Mouse (Mus musculus) heart, adult 2 months (tissue): ENCODE measurements at regions not wholly inside any gene's neighbourhood (a gene's known extent, or its start where the extent isn't known, plus 50 kb on each side); places are given as distances from the start of the nearest gene placed in this dataset.

Experiments
- DNase-seq, 2 experiments: peaks; one replicate each; pipeline ENCODE4 v3.0.0; 2021
- H3K27ac ChIP-seq: fragments of 200-600 bp; 2 replicates; pipeline ENCODE4 v1.8.1; 2022
- H3K27me3 ChIP-seq: fragments of 200-500 bp; 2 replicates; pipeline ENCODE4 v1.6.1; 2012; ENCODE audit warnings: mild to moderate bottlenecking, low read length, inconsistent platforms, mixed read lengths; ENCODE audit not compliant: control insufficient read depth, insufficient read depth
- H3K36me3 ChIP-seq: fragments of 200-500 bp; 2 replicates; pipeline ENCODE4 v1.6.1; 2012; ENCODE audit warnings: low read length, inconsistent platforms; ENCODE audit not compliant: control insufficient read depth, insufficient read depth
- H3K4me1 ChIP-seq: fragments of 200-500 bp; 2 replicates; pipeline ENCODE4 v1.6.1; 2011; ENCODE audit warnings: low read length; ENCODE audit not compliant: control insufficient read depth, insufficient read depth
- H3K4me3 ChIP-seq: fragments of 200-600 bp; 2 replicates; pipeline ENCODE4 v1.8.1; 2022
- H3K79me2 ChIP-seq: fragments of 200-500 bp; replicated peaks from 2 replicates; pipeline ENCODE4 v1.6.1; 2012; ENCODE audit warnings: mild to moderate bottlenecking, inconsistent platforms, low read length, moderate library complexity, mixed read lengths; ENCODE audit not compliant: control insufficient read depth, insufficient read depth
- H3K9ac ChIP-seq: fragments of 200-500 bp; 2 replicates; pipeline ENCODE4 v1.6.1; 2012; ENCODE audit warnings: low read depth, mild to moderate bottlenecking, control low read depth, inconsistent platforms, low read length, mixed read lengths
- CTCF ChIP-seq: fragments of 200-600 bp; IDR thresholded peaks from 2 replicates; pipeline ENCODE4 v1.8.1; 2022; ENCODE audit warnings: antibody characterized with exemption, mild to moderate bottlenecking, moderate library complexity
- EP300 ChIP-seq: fragments of 200-500 bp; IDR thresholded peaks from 2 replicates; pipeline ENCODE4 v1.6.1; 2011; ENCODE audit warnings: low read depth, low read length, control low read depth; ENCODE audit not compliant: insufficient read depth
- POLR2A ChIP-seq: fragments of 200-500 bp; IDR thresholded peaks from 2 replicates; pipeline ENCODE4 v1.6.1; 2011; ENCODE audit warnings: mild to moderate bottlenecking, low read depth, low read length, control low read depth; ENCODE audit not compliant: insufficient read depth
- WGBS: fragments of 180-500 bp; shearing (Covaris S2); methylation state at CpG from one replicate; pipeline ENCODE4 v1.1.7; 2018; 5-methylcytosine and 5-hydroxymethylcytosine counted together
- intact Hi-C: fragments of 180-260 bp; cut with DNase I; formaldehyde crosslinking; loops from one replicate; pipeline ENCODE4 v1.15.1; 2025

GRCm38 (mm10) chr8:10747150-10747549 is 261.1 kb downstream of the Irs2 start:
- Histone ChIP-seq H3K27ac (no peak overlapping the region), H3K79me2 (no peaks in the 10 kb centered on the region), H3K36me3 (no peaks in the 10 kb centered on the region), H3K9ac (no peak overlapping the region), H3K4me1 (no peaks in the 10 kb centered on the region), H3K27me3 (no peaks in the 10 kb centered on the region), H3K4me3 (no peak overlapping the region)
- no peak for TF ChIP-seq EP300
- TF ChIP-seq POLR2A: no peak
- no peak for TF ChIP-seq CTCF
- 77% methylated on average over 2 of the region's 2 CpGs for WGBS
- DNase-seq: no peak
- intact Hi-C loops: no loop called here

- WGBS: 84% methylated on average over 6 of the region's 6 CpGs
- Histone ChIP-seq H3K36me3 (no peaks in the 10 kb centered on the region), H3K27me3 (no peaks in the 10 kb centered on the region), H3K9ac (no peak overlapping the region), H3K79me2 (no peaks in the 10 kb centered on the region), H3K4me1 (no peaks in the 10 kb centered on the region), H3K27ac (no peak overlapping the region), H3K4me3 (no peak overlapping the region)
- TF ChIP-seq CTCF (no peak), POLR2A (no peak), EP300 (no peak)
- no peak for DNase-seq
- intact Hi-C loops: no loop called here
Observed at GRCm38 (mm10) chr8:10743241-10743640, 265.0 kb downstream of the Irs2 start.

- H3K27me3 ChIP-seq: no peaks in the 10 kb centered on the region
- DNase-seq: no peak
- H3K4me3 ChIP-seq: no peak overlapping the region
- no peaks in the 10 kb centered on the region for H3K79me2 ChIP-seq
- no peaks in the 10 kb centered on the region for H3K36me3 ChIP-seq
- intact Hi-C loops: no loop called here
- H3K9ac ChIP-seq: no peak overlapping the region
- no peak overlapping the region for H3K27ac ChIP-seq
- H3K4me1 ChIP-seq: no peaks in the 10 kb centered on the region
- no peak for TF ChIP-seq CTCF
- TF ChIP-seq EP300: no peak
- WGBS: 94% methylated on average over 3 of the region's 3 CpGs
Observed at GRCm38 (mm10) chr8:10740837-10741236, 267.4 kb downstream of the Irs2 start.

- Histone ChIP-seq H3K9ac (no peak overlapping the region), H3K4me1 (no peaks in the 10 kb centered on the region), H3K27me3 (no peaks in the 10 kb centered on the region), H3K36me3 (no peaks in the 10 kb centered on the region), H3K79me2 (no peaks in the 10 kb centered on the region), H3K27ac (no peak overlapping the region), H3K4me3 (no peak overlapping the region)
- DNase-seq: no peak
- TF ChIP-seq POLR2A: no peak
- TF ChIP-seq CTCF: no peak
- no peak for TF ChIP-seq EP300
- intact Hi-C loops: no loop called here
- WGBS: 62% methylated on average over 11 of the region's 11 CpGs
Observed at GRCm38 (mm10) chr8:10738486-10739081, 269.7 kb downstream of the Irs2 start.

GRCm38 (mm10) chr8:10734746-10735145 is 273.5 kb downstream of the Irs2 start:
- Histone ChIP-seq H3K27ac (no peak overlapping the region), H3K4me3 (no peak overlapping the region), H3K79me2 (no peaks in the 10 kb centered on the region), H3K4me1 (no peaks in the 10 kb centered on the region), H3K9ac (no peak overlapping the region), H3K36me3 (no peaks in the 10 kb centered on the region), H3K27me3 (no peaks in the 10 kb centered on the region)
- 60% methylated on average over 4 of the region's 4 CpGs for WGBS
- TF ChIP-seq EP300: no peak
- no peak for TF ChIP-seq POLR2A
- no peak for TF ChIP-seq CTCF
- DNase-seq: no peak
- intact Hi-C loops: no loop called here

GRCm38 (mm10) chr8:10723332-10723731 is 284.9 kb downstream of the Irs2 start:
- no peak overlapping the region for H3K9ac ChIP-seq
- H3K27me3 ChIP-seq: no peaks in the 10 kb centered on the region
- no peak for DNase-seq
- intact Hi-C loops: no loop called here
- no peak overlapping the region for H3K27ac ChIP-seq
- TF ChIP-seq POLR2A (no peak), EP300 (no peak), CTCF (no peak)
- H3K36me3 ChIP-seq: no peaks in the 10 kb centered on the region
- no peaks in the 10 kb centered on the region for H3K79me2 ChIP-seq
- no peak overlapping the region for H3K4me3 ChIP-seq
- H3K4me1 ChIP-seq: no peaks in the 10 kb centered on the region
- WGBS: 65% methylated on average over 2 of the region's 2 CpGs
